Mouse (Mus musculus) ES-E14 (cell line): ENCODE measurements around the gene B3galt2. TPM values are rescaled to one million over a fixed set of nuclear protein-coding genes. Genes with fewer than 3 reads are reported as not detected.

Experiments
- DNase-seq: peaks from one replicate; pipeline ENCODE4 v3.0.0-alpha.2; 2013; ENCODE audit warnings: low read depth, low spot score
- H3K27ac ChIP-seq: 2 replicates; pipeline ENCODE4 v1.5.1; 2012; ENCODE audit warnings: low read depth, mild to moderate bottlenecking, low read length, moderate library complexity, mixed read lengths; ENCODE audit not compliant: poor library complexity, insufficient read depth, severe bottlenecking
- H3K36me3 ChIP-seq: 2 replicates; pipeline ENCODE4 v1.6.1; 2012; ENCODE audit warnings: mild to moderate bottlenecking, low read length, moderate library complexity, mixed read lengths; ENCODE audit not compliant: control insufficient read depth, poor library complexity, insufficient read depth, severe bottlenecking
- H3K4me1 ChIP-seq, 2 experiments: fragments of 150-350 bp in 1 of 2; sonication (generic) in 1 of 2; 2 replicates each; pipeline ENCODE4 v1.6.1; 2012; ENCODE audit warnings: low read length in 2 of 2, mild to moderate bottlenecking in 1 of 2, mixed read lengths in 1 of 2; ENCODE audit not compliant: control insufficient read depth in 2 of 2, insufficient read depth in 2 of 2, poor library complexity in 1 of 2
- H3K4me3 ChIP-seq, 2 experiments: fragments of 150-350 bp in 1 of 2; sonication (generic) in 1 of 2; 2 replicates each; pipeline ENCODE4 v1.5.1; 2012; ENCODE audit warnings: low read length in 2 of 2, low read depth in 1 of 2, mild to moderate bottlenecking in 1 of 2, mixed read lengths in 1 of 2; ENCODE audit not compliant: insufficient read depth in 1 of 2, poor library complexity in 1 of 2, severe bottlenecking in 1 of 2
- H3K9ac ChIP-seq: 2 replicates; pipeline ENCODE4 v1.6.1; 2012; ENCODE audit warnings: low read depth, mild to moderate bottlenecking, low read length, mixed read lengths; ENCODE audit not compliant: poor library complexity, insufficient read depth, severe bottlenecking
- H3K9me3 ChIP-seq: fragments of 150-350 bp; sonication (generic); 2 replicates; pipeline ENCODE4 v1.6.1; 2012; ENCODE audit warnings: low read depth, mild to moderate bottlenecking, low read length; ENCODE audit not compliant: control insufficient read depth, insufficient read depth
- CHD2 ChIP-seq: IDR thresholded peaks from 2 replicates; pipeline ENCODE4 v1.6.1; 2014; ENCODE audit warnings: mild to moderate bottlenecking, low read depth, low read length, inconsistent platforms
- HCFC1 ChIP-seq: IDR thresholded peaks from 2 replicates; pipeline ENCODE4 v1.6.1; 2012; ENCODE audit warnings: low read length, inconsistent platforms, borderline replicate concordance; ENCODE audit not compliant: insufficient read depth
- MAFK ChIP-seq: IDR thresholded peaks from 2 replicates; pipeline ENCODE4 v1.6.1; 2014; ENCODE audit warnings: mild to moderate bottlenecking, low read depth, low read length, inconsistent platforms; ENCODE audit not compliant: insufficient read depth
- ZC3H11A ChIP-seq: IDR thresholded peaks from 2 replicates; pipeline ENCODE4 v1.6.1; 2012; ENCODE audit warnings: low read depth, mild to moderate bottlenecking, inconsistent platforms, low read length, borderline replicate concordance
- ZNF384 ChIP-seq: IDR thresholded peaks from 2 replicates; pipeline ENCODE4 v1.6.1; 2012; ENCODE audit warnings: low read depth, low read length, inconsistent platforms
- in situ Hi-C, 2 experiments: fragments of 600-800 bp; cut with MboI; formaldehyde crosslinking; loops; one replicate each; pipeline ENCODE4 v1.15.1; 2025; ENCODE audit warnings: low sequenced_read_pairs in 2 of 2, inconsistent platforms in 1 of 2; ENCODE audit not compliant: unreplicated experiment in 2 of 2
- total RNA-seq: library from RNA; depleted of rRNA; stranded (reverse); fragments of 300-350 nt; gene quantifications from 2 replicates; pipeline ENCODE4 v1.2.3, GENCODE M21; 2012; rRNA removed

B3galt2 gene
- total RNA-seq: 0.21 and 0.22 TPM in 2 replicates

- no peaks in the 10 kb centered on the region for H3K9me3 ChIP-seq
- DNase-seq: no peak
- no peak within 1 kb of the TSS for H3K4me3 ChIP-seq
- no peak within 1 kb of the TSS for H3K27ac ChIP-seq
- TF ChIP-seq HCFC1: no peak
- no peak for TF ChIP-seq CHD2
- no peak for TF ChIP-seq ZNF384
- no peak for TF ChIP-seq MAFK
- TF ChIP-seq ZC3H11A: no peak
- in situ Hi-C loops: no loop called here
- no peaks in the 10 kb centered on the region; the same call in 1 of the 2 replicates for H3K36me3 ChIP-seq
- no peak within 1 kb of the TSS for H3K9ac ChIP-seq
- no peaks in the 10 kb centered on the region for H3K4me1 ChIP-seq
Observed at GRCm38 (mm10) chr1:143640650-143641407, at the start of gene B3galt2. B3galt2 (plus strand) TSS chr1:143640664.

- DNase-seq: no peak
- no peak overlapping the region for H3K4me3 ChIP-seq
- H3K9ac ChIP-seq: no peak overlapping the region
- H3K36me3 ChIP-seq: no peaks in the 10 kb centered on the region
- no peaks in the 10 kb centered on the region for H3K9me3 ChIP-seq
- no peak overlapping the region for H3K27ac ChIP-seq
- no peaks in the 10 kb centered on the region for H3K4me1 ChIP-seq
- in situ Hi-C loops: no loop called here
- no peak for TF ChIP-seq CHD2
- no peak for TF ChIP-seq ZNF384
- no peak for TF ChIP-seq HCFC1
- no peak for TF ChIP-seq ZC3H11A
- TF ChIP-seq MAFK: no peak
Observed at GRCm38 (mm10) chr1:143596864-143597263, 43.6 kb upstream of the B3galt2 start.

- H3K9me3 ChIP-seq: no peaks in the 10 kb centered on the region
- no peaks in the 10 kb centered on the region; the same call in 1 of the 2 replicates for H3K36me3 ChIP-seq
- no peak for DNase-seq
- H3K4me3 ChIP-seq: no peak overlapping the region
- in situ Hi-C loops: no loop called here
- TF ChIP-seq ZC3H11A: no peak
- TF ChIP-seq MAFK: no peak
- TF ChIP-seq HCFC1: no peak
- no peak for TF ChIP-seq CHD2
- TF ChIP-seq ZNF384: no peak
- H3K9ac ChIP-seq: no peak overlapping the region
- no peaks in the 10 kb centered on the region for H3K4me1 ChIP-seq
- H3K27ac ChIP-seq: no peak overlapping the region
Observed at GRCm38 (mm10) chr1:143608911-143609310, 31.6 kb upstream of the B3galt2 start.

GRCm38 (mm10) chr1:143612901-143613300 lies 27.6 kb upstream of the B3galt2 start:
- no peaks in the 10 kb centered on the region; the same call in 1 of the 2 replicates for H3K36me3 ChIP-seq

GRCm38 (mm10) chr1:143619760-143620159 lies 20.7 kb upstream of the B3galt2 start:
- Histone ChIP-seq H3K27ac (no peak overlapping the region), H3K36me3 (no peaks in the 10 kb centered on the region; the same call in 1 of the 2 replicates)
- in situ Hi-C loops: no loop called here

More at GRCm38 (mm10) chr1:143612901-143613300, 27.6 kb upstream of the B3galt2 start:
- Histone ChIP-seq H3K9ac (no peak overlapping the region), H3K4me3 (no peak overlapping the region), H3K9me3 (no peaks in the 10 kb centered on the region), H3K4me1 (no peaks in the 10 kb centered on the region), H3K27ac (no peak overlapping the region)
- no peak for TF ChIP-seq MAFK
- TF ChIP-seq HCFC1: no peak
- TF ChIP-seq ZNF384: no peak
- in situ Hi-C loops: no loop called here
- DNase-seq: peak; percentile 9

More at GRCm38 (mm10) chr1:143619760-143620159, 20.7 kb upstream of the B3galt2 start:
- no peak for TF ChIP-seq HCFC1
- DNase-seq: no peak
- no peak overlapping the region for H3K4me3 ChIP-seq
- H3K9me3 ChIP-seq: no peaks in the 10 kb centered on the region
- no peak overlapping the region for H3K9ac ChIP-seq
- no peaks in the 10 kb centered on the region for H3K4me1 ChIP-seq
